Mouse (Mus musculus): ENCODE measurements at regions not wholly inside any gene's neighbourhood (a gene's known extent, or its start where the extent isn't known, plus 50 kb on each side); places are given as distances from the start of the nearest gene placed in this dataset.

DNA sequence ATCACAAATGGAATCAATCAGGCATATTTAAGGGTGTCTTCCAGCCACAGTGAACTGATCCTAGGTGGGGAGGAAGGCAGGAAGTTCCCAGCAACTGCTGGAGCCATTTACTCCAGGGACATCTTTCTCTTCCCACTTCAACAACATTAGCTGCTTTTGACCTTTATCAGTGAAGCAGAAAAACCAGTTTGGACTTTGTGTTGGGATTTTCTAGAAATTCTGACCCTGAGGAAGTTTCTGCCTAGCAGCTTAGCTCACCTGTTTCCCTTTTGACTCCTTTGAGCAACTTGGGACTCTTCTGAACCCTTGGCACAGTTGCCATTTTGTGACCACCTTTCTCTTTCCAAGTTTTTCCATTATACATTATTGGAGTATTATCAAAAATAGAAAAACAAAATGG, 1403.9 kb upstream of the Lrrc6 start:
- TF ChIP-seq CTCF (conservative IDR thresholded peaks at IDR 0.05; ENCODE audit: insufficient read depth, insufficient read length, low read depth, low read length) (no peak), POLR2A (IDR thresholded peaks at IDR 0.05; ENCODE audit: low read depth, low read length) (no peak)
